Mouse (Mus musculus) embryonic facial prominence, embryonic 10.5 days (tissue): ENCODE data around the gene Aplnr. TPM values are rescaled to one million over a fixed set of nuclear protein-coding genes. Genes with fewer than 3 reads are reported as not detected.

Experiments
- DNase-seq: peaks from one replicate; pipeline ENCODE4 v3.0.0-alpha.2; 2017; ENCODE audit warnings: low spot score
- H3K27ac ChIP-seq: fragments of 300-500 bp; sonication (generic); replicated peaks from 2 replicates; pipeline ENCODE4 v1.5.1; 2016; ENCODE audit warnings: mild to moderate bottlenecking
- H3K27me3 ChIP-seq: fragments of 300-500 bp; sonication (generic); replicated peaks from 2 replicates; pipeline ENCODE4 v1.6.1; 2016; ENCODE audit warnings: low read depth, mild to moderate bottlenecking; ENCODE audit not compliant: poor library complexity, severe bottlenecking
- H3K36me3 ChIP-seq: fragments of 300-500 bp; sonication (generic); replicated peaks from 2 replicates; pipeline ENCODE4 v1.6.1; 2016; ENCODE audit warnings: mild to moderate bottlenecking, moderate library complexity
- H3K4me1 ChIP-seq: fragments of 300-500 bp; sonication (generic); 2 replicates; pipeline ENCODE4 v1.6.1; 2016
- H3K4me3 ChIP-seq: fragments of 300-500 bp; sonication (generic); 2 replicates; pipeline ENCODE4 v1.5.1; 2016; ENCODE audit warnings: mild to moderate bottlenecking, moderate library complexity
- H3K9me3 ChIP-seq: fragments of 300-500 bp; sonication (generic); 2 replicates; pipeline ENCODE4 v1.6.1; 2016; ENCODE audit warnings: mild to moderate bottlenecking
- WGBS: fragments of 180-500 bp; shearing (Covaris S2); methylation state at CpG from one replicate; pipeline ENCODE4 v1.1.7; 2016; 5-methylcytosine and 5-hydroxymethylcytosine counted together
- polyA plus RNA-seq: library from polyadenylated mRNA; unstranded; fragments of >200 nt; fragmentation: Nextera tagmentation; extraction: Ambion mirVana; gene quantifications from 2 replicates; pipeline ENCODE4 v1.2.1, GENCODE M21; 2016

Gene Aplnr
- polyA plus RNA-seq, 1 experiment from 2014 or later: 40.2 TPM

DNA sequence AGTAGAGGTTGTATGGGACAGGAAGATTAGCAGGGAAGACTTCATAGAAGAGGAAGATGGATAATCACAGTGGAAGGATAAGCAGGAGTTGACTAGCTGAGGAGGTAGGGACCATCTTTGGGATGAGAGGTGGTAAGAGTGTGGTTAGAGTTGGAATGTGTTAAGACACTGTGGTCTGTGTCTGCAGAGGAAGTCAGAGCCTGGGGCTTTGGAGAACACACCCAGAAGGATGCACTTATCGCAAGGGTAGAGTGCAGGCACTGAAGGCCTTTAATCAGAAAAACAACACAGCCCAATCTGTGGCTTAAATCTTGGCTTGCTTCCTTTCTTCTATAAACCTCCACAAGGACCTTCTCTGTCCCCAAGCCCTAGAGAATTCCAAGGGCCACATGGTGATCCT, 32.3 kb downstream of the Aplnr start:
- Histone ChIP-seq H3K4me3 (no peak overlapping the region), H3K27me3 (no peaks in the 10 kb centered on the region), H3K27ac (no peak overlapping the region), H3K36me3 (no peaks in the 10 kb centered on the region), H3K9me3 (no peaks in the 10 kb centered on the region), H3K4me1 (peaks cover 19% of the 10 kb centered on the region)
- DNase-seq: no peak
- 80% methylated on average over 1 of the region's 1 CpGs for WGBS

DNA sequence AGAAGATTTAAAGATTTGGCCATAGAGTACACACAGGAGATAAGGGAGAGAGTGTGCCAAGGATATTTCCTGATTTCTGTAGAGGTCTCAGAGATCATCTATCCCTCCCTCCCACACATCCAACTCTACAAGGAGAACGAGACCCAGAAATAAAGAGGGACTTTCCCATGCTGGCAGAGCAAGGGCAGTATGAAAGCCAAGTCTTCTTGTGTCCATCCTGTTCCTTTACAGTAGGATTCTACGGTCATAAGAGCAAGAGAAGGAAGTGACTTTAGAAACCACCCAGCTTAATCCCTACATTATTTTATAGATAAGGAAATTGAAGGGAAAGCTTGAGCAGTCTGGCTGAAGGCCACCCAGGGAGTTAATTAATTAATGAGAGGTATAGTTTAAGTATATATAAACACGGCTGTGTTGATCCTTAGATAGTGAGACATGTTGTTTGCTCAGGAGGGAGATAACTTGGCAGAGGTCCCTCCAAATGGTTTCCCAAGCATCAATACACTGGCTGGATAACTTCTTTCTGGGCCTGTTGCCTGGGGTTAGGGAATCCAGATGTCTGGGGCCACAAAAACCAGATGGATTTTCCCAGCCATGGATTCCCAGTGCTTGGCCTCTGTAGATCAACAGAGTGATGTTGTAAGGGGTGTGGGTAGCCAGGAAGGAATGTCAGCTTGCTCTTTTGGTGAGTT, 36.2 kb downstream of the Aplnr start:
- Histone ChIP-seq H3K9me3 (no peaks in the 10 kb centered on the region), H3K27me3 (0 out of 2 replicates have a peak, but pooled peaks cover 3% of the 10 kb centered on the region), H3K36me3 (no peaks in the 10 kb centered on the region), H3K4me1 (peaks cover 18% of the 10 kb centered on the region), H3K4me3 (no peak overlapping the region), H3K27ac (no peak overlapping the region)
- 63% methylated on average over 3 of the region's 3 CpGs for WGBS
- DNase-seq: peak; percentile 39

DNA sequence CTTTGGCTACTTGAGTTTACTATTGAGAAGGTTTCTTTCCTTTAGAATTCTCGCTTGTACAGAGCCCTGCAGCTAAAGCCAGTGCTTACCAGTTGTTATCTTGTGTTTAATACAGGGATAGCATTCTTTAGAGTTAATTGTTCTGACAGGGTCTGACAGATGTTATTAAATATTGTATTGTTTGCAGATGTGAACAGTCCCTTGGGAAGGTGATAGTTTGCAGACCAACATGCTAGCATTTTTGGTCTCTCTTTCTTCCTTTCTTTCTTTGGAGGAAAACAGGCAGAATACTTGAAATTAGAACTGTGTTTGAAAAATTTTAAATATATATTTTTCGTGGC, 36.7 kb downstream of the Aplnr start:
- Histone ChIP-seq H3K27ac (no peak overlapping the region), H3K4me3 (no peak overlapping the region), H3K27me3 (0 out of 2 replicates have a peak, but pooled peaks cover 3% of the 10 kb centered on the region), H3K36me3 (no peaks in the 10 kb centered on the region), H3K4me1 (peaks cover 18% of the 10 kb centered on the region), H3K9me3 (no peaks in the 10 kb centered on the region)
- 53% methylated on average over 2 of the region's 2 CpGs for WGBS
- DNase-seq: no peak

DNA sequence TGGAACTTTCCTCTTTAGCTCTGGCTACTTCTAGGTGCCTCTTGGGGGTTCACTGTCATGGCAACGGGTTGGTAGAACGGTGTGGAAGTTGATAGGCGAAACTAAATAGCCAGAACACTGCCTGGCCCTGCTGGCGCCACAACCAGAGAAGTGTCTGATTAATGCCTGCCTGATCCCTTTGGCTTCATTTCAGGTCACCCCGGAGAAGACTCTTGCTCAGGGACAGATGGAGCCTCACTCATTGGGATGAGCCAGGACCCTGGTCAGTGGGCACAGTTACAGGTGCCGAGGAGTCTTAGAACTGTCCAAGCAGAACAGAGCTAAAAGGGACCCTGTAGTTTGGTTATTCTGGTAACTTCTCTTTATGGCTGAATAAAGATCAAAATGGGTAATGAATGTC, 37.5 kb downstream of the Aplnr start:
- 75% methylated on average over 6 of the region's 6 CpGs for WGBS
- no peak overlapping the region for H3K4me3 ChIP-seq
- H3K27ac ChIP-seq: no peak overlapping the region
- peaks cover 18% of the 10 kb centered on the region for H3K4me1 ChIP-seq
- 0 out of 2 replicates have a peak, but pooled peaks cover 3% of the 10 kb centered on the region for H3K27me3 ChIP-seq
- no peaks in the 10 kb centered on the region for H3K36me3 ChIP-seq
- no peaks in the 10 kb centered on the region for H3K9me3 ChIP-seq
- no peak for DNase-seq

DNA sequence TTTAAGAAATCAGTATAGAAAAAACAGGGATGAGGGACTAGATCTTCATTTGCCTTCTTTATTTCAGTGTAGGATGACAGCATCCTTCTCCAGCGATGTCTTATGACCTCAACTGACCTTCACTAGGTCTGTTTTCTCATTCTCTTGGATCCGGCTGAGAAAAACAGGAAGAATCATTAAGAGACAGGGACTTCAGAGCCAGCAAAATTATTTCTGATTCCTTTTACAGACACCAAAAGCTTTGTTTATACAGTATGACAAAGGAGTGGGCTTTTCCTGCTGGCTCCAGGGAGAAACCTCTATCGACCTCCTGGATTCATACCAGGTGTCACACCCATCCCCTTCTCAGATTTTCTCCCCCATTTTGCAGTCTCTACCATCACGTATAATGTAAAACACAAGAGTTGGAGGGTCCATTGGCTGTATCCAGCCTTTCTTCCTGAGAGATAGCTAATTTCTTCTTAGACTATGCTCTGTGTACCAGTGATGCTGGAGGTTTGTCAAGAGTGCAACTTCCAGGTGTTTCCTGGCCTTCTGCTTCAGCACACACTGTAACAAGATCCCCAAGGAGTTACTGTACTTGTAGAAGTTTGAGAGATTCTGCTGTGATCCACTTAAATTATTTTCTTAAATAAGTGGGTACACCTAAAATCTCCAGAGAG, 42.2 kb downstream of the Aplnr start:
- WGBS: 69% methylated on average over 4 of the region's 4 CpGs
- H3K36me3 ChIP-seq: no peaks in the 10 kb centered on the region
- H3K27me3 ChIP-seq: 0 out of 2 replicates have a peak, but pooled peaks cover 3% of the 10 kb centered on the region
- no peak overlapping the region for H3K4me3 ChIP-seq
- H3K4me1 ChIP-seq: peaks cover 5% of the 10 kb centered on the region
- H3K27ac ChIP-seq: no peak overlapping the region
- no peak for DNase-seq
- H3K9me3 ChIP-seq: no peaks in the 10 kb centered on the region

DNA sequence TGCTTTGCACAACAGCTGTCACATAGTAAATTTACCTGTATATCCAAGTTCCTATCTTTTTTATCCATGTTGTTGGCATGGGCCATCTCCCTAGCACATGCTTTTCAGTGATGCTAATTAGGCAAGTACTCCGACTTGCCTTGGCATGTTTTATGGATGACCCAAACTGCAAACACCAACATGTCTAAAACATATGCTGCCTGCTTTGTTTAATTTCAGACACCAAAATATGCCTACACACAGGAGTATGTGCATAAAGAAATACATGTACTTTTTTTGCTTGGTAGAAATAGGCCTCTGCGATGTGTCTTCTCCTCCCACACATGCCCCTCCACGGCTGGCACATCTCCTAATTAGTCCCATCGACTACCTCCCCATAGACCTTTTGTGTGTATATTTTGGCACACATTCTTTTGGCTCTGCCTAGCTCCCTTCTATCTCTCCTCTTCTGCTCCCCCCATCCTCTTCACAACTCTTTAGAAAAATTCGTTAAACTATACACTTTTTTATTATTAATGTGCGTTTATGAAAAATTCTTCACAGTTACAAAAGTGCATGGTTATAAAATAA, 51.6 kb downstream of the Aplnr start:
- DNase-seq: no peak
- Histone ChIP-seq H3K27ac (no peak overlapping the region), H3K36me3 (no peaks in the 10 kb centered on the region), H3K9me3 (no peaks in the 10 kb centered on the region), H3K4me1 (no peaks in the 10 kb centered on the region), H3K4me3 (no peak overlapping the region), H3K27me3 (no peaks in the 10 kb centered on the region)
- 91% methylated on average over 6 of the region's 6 CpGs for WGBS

Other genes starting within 250 kb of the Aplnr start
- 2.5 and 2.6 TPM in 2 replicates for gene Rtn4rl2, start 249.5 kb upstream of the Aplnr start, polyA plus RNA-seq
- 29.5 and 30.8 TPM in 2 replicates for gene Slc43a3, start 199.6 kb upstream of the Aplnr start, polyA plus RNA-seq
- 0.30 TPM in 1 of 2 replicates, not detected in the other for gene Prg2, start 155.8 kb upstream of the Aplnr start, polyA plus RNA-seq
- not detected in 2 replicates for gene Prg3, start 148.0 kb upstream of the Aplnr start, polyA plus RNA-seq
- gene Ssrp1, start 99.0 kb upstream of the Aplnr start, polyA plus RNA-seq: 419 and 425 TPM in 2 replicates
- gene P2rx3, start 98.8 kb upstream of the Aplnr start, polyA plus RNA-seq: 10.0 and 11.5 TPM in 2 replicates
- gene Tnks1bp1, start 88.2 kb upstream of the Aplnr start, polyA plus RNA-seq: 31.5 and 33.1 TPM in 2 replicates
- 0.32 and 0.60 TPM in 2 replicates for gene Lrrc55, start 61.0 kb downstream of the Aplnr start, polyA plus RNA-seq
- not detected in 2 replicates for gene Olfr987, start 203.1 kb downstream of the Aplnr start, polyA plus RNA-seq
- gene Olfr988, start 227.0 kb downstream of the Aplnr start, polyA plus RNA-seq: not detected in 2 replicates